Mouse (Mus musculus) embryonic facial prominence, embryonic 13.5 days (tissue): ENCODE data around the gene Lrba. TPM values are rescaled to one million over a fixed set of nuclear protein-coding genes. Genes with fewer than 3 reads are reported as not detected.
A peak's percentile ranks its signal among the peaks of the same experiment; 100 is the strongest.

ENCODE experiments used
- ATAC-seq: fragments of 200-750 bp; cut with Nextera tagmentation; 2 replicates; pipeline ENCODE4 v1.8.0; 2017; ENCODE audit warnings: low read depth; ENCODE audit not compliant: insufficient number of reproducible peaks, insufficient read depth, low FRiP score, low TSS enrichment
- H3K27ac ChIP-seq: fragments of 300-500 bp; sonication (generic); 2 replicates; pipeline ENCODE4 v1.5.1; 2015; ENCODE audit warnings: moderate library complexity, mild to moderate bottlenecking, inconsistent platforms
- H3K27me3 ChIP-seq: fragments of 300-500 bp; sonication (generic); 2 replicates; pipeline ENCODE4 v1.6.1; 2015; ENCODE audit warnings: mild to moderate bottlenecking, inconsistent platforms
- H3K36me3 ChIP-seq: fragments of 300-500 bp; sonication (generic); 2 replicates; pipeline ENCODE4 v1.6.1; 2015; ENCODE audit warnings: mild to moderate bottlenecking, inconsistent platforms
- H3K4me1 ChIP-seq: fragments of 300-500 bp; sonication (generic); 2 replicates; pipeline ENCODE4 v1.6.1; 2015; ENCODE audit warnings: inconsistent platforms
- H3K4me2 ChIP-seq: fragments of 300-500 bp; sonication (generic); 2 replicates; pipeline ENCODE4 v1.6.1; 2015; ENCODE audit warnings: moderate library complexity, mild to moderate bottlenecking, inconsistent platforms
- H3K4me3 ChIP-seq: fragments of 300-500 bp; sonication (generic); 2 replicates; pipeline ENCODE4 v1.5.1; 2015; ENCODE audit warnings: mild to moderate bottlenecking, inconsistent platforms
- H3K9ac ChIP-seq: fragments of 300-500 bp; sonication (generic); 2 replicates; pipeline ENCODE4 v1.6.1; 2015; ENCODE audit warnings: mild to moderate bottlenecking, inconsistent platforms
- H3K9me3 ChIP-seq: fragments of 300-500 bp; sonication (generic); 2 replicates; pipeline ENCODE4 v1.6.1; 2016; ENCODE audit warnings: inconsistent platforms
- WGBS: fragments of 180-500 bp; shearing (Covaris S2); methylation state at CpG from one replicate; pipeline ENCODE4 v1.1.7; 2015; ENCODE audit warnings: mixed read lengths; 5-methylcytosine and 5-hydroxymethylcytosine counted together
- polyA plus RNA-seq: library from polyadenylated mRNA; unstranded; fragments of >200 nt; fragmentation: Nextera tagmentation; extraction: Ambion mirVana; gene quantifications from 2 replicates; pipeline ENCODE4 v1.2.1, GENCODE M21; 2015

The Lrba gene
- polyA plus RNA-seq, 1 experiment from 2014 or later = 7.4 TPM

DNA sequence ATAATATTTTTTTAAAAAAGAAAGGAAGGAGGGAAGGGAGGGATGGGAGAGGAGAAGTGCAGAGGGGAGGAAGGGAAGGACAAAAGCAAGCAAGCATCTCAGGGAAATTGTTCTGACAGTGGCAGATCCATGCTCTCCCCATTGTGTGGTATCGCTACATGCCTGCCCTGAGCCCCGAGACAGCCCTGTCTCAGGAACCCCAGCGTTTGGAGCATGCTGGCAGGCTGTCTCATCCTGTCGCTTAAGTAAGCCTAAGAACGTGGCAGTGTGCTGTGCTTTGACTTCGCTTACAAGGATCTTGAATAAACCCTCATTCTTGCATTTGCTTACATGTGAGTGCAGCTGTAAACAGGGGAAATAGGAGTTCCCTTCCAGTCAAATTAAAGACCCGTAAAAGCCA lies 526.2 kb downstream of the Lrba start:
- 34% methylated on average over 7 of the region's 7 CpGs for WGBS
- Histone ChIP-seq H3K9me3 (no peaks in the 10 kb centered on the region), H3K36me3 (no peaks in the 10 kb centered on the region), H3K27ac (peak overlapping the region; percentile 19; the same call in 1 of the 2 replicates), H3K27me3 (no peaks in the 10 kb centered on the region), H3K4me1 (peaks cover 38% of the 10 kb centered on the region), H3K4me3 (no peak overlapping the region), H3K4me2 (peak overlapping the region; percentile 18), H3K9ac (peak overlapping the region; percentile 41)
- ATAC-seq = no peak

DNA sequence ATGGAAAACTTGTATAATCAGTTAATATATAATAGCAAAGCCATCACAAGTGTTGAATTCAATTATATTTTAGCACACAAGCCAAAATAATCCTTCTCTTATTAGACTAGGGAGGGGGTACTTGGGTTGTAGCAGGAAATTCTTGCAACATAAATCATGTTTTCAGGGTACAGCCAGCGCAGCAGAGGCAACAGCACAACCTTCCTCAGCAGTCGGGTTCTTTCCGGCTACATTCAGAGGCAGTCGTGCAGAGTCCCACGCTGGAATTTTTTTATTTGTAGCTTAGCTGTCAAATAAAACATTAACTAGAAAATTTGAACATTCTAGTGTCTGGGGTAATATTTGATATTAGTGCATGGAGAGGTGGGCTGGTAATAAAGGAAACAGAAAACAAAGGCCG lies 529.7 kb downstream of the Lrba start:
- WGBS = 54% methylated on average over 6 of the region's 6 CpGs
- no peak for ATAC-seq
- Histone ChIP-seq H3K27me3 (no peaks in the 10 kb centered on the region), H3K27ac (peak overlapping the region; percentile 89), H3K4me2 (peak overlapping the region; percentile 42), H3K4me1 (peaks cover 27% of the 10 kb centered on the region), H3K9me3 (no peaks in the 10 kb centered on the region), H3K4me3 (no peak overlapping the region), H3K9ac (0 out of 2 replicates have a peak overlapping the region, but pooled peaks have one; percentile 61), H3K36me3 (no peaks in the 10 kb centered on the region)

DNA sequence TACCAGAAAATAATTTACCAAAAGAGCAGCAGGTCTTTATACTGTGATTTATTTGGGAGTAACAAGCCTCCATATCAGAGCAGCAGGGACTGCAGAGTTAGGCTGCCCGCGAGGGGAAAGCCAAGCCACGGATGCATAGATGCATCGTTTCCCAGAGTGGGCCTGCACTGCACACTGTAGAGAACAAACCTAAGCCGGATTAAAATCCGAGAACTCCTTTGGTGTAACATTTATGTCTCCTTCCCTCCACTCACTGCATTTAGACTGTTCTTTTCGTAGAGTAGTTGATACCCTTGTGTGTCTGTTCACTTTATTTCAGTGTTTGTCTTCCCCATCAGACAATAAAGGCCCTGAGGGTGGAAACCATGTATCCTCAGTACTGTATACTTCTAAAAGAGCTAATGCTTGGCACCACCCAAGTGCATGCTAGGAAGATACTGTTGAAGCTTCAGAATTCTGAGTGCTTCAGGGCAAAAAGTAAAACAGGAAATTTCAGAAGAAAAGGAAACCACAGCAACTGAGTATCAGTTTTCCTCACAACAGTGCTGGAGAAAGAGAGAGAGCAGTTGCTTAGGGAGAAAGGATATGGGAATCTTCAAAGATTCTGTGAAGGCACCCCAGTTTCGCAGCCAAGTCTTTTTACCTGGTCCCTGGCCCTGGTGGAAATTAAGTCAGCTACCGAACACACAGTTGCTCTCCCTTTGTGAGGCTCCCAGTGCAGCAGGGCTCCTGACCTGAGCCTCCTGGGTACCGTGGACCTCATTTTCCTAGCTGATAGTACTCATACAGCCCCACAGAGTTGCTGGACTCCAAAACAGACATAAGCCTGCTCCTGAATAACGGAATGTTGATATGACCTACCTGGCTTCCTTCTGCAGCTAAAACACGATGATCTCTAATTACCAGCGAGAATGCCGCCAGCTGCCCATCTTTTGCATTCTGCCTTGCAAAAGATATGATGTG lies 530.4 kb downstream of the Lrba start:
- Histone ChIP-seq H3K27ac (peak overlapping the region; percentile 89), H3K4me2 (peak overlapping the region; percentile 42), H3K9ac (peak overlapping the region; percentile 61)

DNA sequence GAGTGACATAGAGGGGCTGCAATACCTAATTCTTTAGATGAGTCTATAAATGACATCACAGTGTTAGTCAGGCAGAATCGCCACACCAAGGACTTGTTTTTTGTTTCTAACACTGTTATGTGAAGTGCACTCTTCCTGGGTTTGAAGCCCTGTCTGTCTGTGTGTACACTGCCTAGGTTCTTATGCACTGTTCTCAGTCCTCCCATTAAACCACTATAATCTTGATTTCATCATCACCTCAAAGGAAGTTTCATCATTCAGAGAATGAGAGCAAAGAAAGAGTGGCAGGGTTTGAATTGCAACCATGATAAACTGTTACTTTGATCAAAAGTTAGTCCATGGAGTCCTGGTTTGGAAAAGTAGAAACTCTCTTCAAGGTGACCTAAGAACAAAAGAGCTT lies 532.1 kb downstream of the Lrba start:
- H3K27ac ChIP-seq = peak overlapping the region; percentile 73
- H3K4me3 ChIP-seq = no peak overlapping the region
- no peak overlapping the region for H3K4me2 ChIP-seq
- WGBS = 80% methylated on average over 1 of the region's 1 CpGs
- peaks cover 23% of the 10 kb centered on the region for H3K4me1 ChIP-seq
- no peaks in the 10 kb centered on the region for H3K27me3 ChIP-seq
- no peaks in the 10 kb centered on the region for H3K9me3 ChIP-seq
- ATAC-seq = no peak
- no peaks in the 10 kb centered on the region for H3K36me3 ChIP-seq
- no peak overlapping the region for H3K9ac ChIP-seq

More for the DNA sequence above, 530.4 kb downstream of the Lrba start:
- Histone ChIP-seq H3K36me3 (no peaks in the 10 kb centered on the region), H3K9me3 (no peaks in the 10 kb centered on the region), H3K27me3 (no peaks in the 10 kb centered on the region), H3K4me1 (peaks cover 27% of the 10 kb centered on the region), H3K4me3 (no peak overlapping the region)
- ATAC-seq = no peak
- WGBS = 45% methylated on average over 14 of the region's 14 CpGs

DNA sequence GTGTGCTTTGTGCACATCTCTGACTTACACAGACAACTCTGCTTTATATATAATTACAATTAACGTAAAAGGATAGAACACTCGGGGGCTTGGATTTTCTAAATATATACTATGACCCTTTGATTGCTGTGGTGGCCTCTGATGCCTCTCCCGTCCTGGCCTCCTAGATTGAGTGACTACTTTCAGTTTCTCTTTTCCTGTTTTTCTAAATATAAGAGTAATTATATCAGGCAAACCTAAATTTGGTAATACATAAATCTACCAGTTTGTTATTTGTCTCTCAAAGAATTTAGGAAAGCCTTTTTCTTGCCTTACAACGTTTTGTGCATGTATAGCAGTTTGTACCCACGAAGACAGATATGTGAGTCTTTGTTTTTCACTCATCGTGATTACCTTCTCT lies 534.2 kb downstream of the Lrba start:
- WGBS = 48% methylated on average over 6 of the region's 6 CpGs
- peaks cover 31% of the 10 kb centered on the region for H3K4me1 ChIP-seq
- H3K4me2 ChIP-seq = peak overlapping the region; percentile 44
- H3K9me3 ChIP-seq = no peaks in the 10 kb centered on the region
- H3K9ac ChIP-seq = peak overlapping the region; percentile 59; the same call in 1 of the 2 replicates
- peak overlapping the region; percentile 83 for H3K27ac ChIP-seq
- no peaks in the 10 kb centered on the region for H3K27me3 ChIP-seq
- no peak for ATAC-seq
- H3K36me3 ChIP-seq = no peaks in the 10 kb centered on the region
- H3K4me3 ChIP-seq = peak overlapping the region; percentile 5

DNA sequence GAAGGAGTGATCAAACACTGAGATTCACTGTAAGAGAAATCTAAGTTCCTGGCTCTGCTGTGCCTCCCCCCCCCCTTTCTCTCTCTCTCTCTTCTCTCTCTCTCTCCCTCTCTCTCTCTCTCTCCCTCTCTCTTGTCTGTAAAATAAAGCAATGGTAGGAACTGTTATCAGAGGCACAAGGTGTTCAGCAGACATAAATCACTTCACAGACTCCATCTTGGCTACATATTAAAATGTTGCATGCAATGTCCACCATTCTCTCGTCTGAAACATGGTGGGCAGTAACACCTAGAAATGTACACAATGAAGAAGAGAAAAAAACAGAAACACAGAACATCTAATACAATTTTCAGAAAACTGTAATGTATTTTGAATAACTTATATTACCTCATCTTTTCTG lies 534.9 kb downstream of the Lrba start:
- ATAC-seq = no peak

DNA sequence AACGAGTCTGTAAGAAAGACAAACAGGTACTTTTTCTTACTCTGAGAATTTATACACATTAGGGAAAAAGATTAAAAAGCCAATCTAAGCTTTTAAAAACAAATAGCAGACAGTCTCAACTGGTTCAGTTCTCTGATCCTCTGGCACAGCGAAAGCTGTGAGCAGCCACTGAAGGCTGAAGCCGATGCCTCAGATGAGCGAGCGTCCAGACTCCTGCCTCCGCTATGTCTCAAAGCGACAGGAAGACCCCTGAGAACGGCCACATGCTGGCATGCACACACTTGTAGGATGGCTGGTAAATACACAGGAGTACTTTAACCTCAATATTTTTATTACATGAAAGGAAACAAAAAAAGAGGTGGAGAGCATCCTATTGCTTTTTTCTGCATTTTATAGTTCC lies 535.4 kb downstream of the Lrba start:
- no peaks in the 10 kb centered on the region for H3K36me3 ChIP-seq
- WGBS = 41% methylated on average over 8 of the region's 8 CpGs
- ATAC-seq = no peak
- H3K4me3 ChIP-seq = peak overlapping the region; percentile 23
- no peaks in the 10 kb centered on the region for H3K27me3 ChIP-seq
- peaks cover 23% of the 10 kb centered on the region for H3K4me1 ChIP-seq
- no peaks in the 10 kb centered on the region for H3K9me3 ChIP-seq
- peak overlapping the region; percentile 63; the same call in 1 of the 2 replicates for H3K9ac ChIP-seq
- H3K4me2 ChIP-seq = peak overlapping the region; percentile 44
- peak overlapping the region; percentile 87 for H3K27ac ChIP-seq

More for the DNA sequence above, 534.9 kb downstream of the Lrba start:
- H3K4me3 ChIP-seq = peak overlapping the region; percentile 18; the same call in 1 of the 2 replicates
- no peaks in the 10 kb centered on the region for H3K36me3 ChIP-seq
- WGBS = 62% methylated on average over 1 of the region's 1 CpGs
- H3K9me3 ChIP-seq = no peaks in the 10 kb centered on the region
- peak overlapping the region; percentile 83 for H3K27ac ChIP-seq
- H3K27me3 ChIP-seq = no peaks in the 10 kb centered on the region
- peak overlapping the region; percentile 44 for H3K4me2 ChIP-seq
- H3K9ac ChIP-seq = peak overlapping the region; percentile 62
- peaks cover 28% of the 10 kb centered on the region for H3K4me1 ChIP-seq

DNA sequence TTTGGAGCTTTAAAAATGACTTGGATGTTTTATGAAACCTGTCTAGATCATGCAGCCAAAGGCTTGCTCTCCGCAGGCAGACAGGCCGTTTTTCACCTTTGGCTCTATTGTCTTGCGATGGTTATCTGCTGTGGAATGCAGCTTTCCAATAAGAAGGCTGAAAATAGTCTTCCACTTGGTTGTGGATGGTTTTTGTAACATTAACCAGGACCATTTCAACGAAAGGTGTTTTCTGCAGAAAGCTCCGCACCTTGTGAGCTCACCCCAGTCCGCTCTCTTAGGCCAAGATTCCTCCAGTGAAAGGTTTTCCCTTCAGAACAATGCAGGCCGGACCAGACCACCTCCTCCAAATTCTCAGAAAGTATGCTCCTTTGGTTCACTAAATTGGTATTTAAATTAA lies 536.0 kb downstream of the Lrba start:
- 52% methylated on average over 7 of the region's 7 CpGs for WGBS
- Histone ChIP-seq H3K27ac (peak overlapping the region; percentile 90), H3K9ac (peak overlapping the region; percentile 67), H3K4me1 (peaks cover 18% of the 10 kb centered on the region), H3K4me3 (no peak overlapping the region), H3K36me3 (no peaks in the 10 kb centered on the region), H3K9me3 (no peaks in the 10 kb centered on the region), H3K27me3 (no peaks in the 10 kb centered on the region), H3K4me2 (peak overlapping the region; percentile 45)
- no peak for ATAC-seq

DNA sequence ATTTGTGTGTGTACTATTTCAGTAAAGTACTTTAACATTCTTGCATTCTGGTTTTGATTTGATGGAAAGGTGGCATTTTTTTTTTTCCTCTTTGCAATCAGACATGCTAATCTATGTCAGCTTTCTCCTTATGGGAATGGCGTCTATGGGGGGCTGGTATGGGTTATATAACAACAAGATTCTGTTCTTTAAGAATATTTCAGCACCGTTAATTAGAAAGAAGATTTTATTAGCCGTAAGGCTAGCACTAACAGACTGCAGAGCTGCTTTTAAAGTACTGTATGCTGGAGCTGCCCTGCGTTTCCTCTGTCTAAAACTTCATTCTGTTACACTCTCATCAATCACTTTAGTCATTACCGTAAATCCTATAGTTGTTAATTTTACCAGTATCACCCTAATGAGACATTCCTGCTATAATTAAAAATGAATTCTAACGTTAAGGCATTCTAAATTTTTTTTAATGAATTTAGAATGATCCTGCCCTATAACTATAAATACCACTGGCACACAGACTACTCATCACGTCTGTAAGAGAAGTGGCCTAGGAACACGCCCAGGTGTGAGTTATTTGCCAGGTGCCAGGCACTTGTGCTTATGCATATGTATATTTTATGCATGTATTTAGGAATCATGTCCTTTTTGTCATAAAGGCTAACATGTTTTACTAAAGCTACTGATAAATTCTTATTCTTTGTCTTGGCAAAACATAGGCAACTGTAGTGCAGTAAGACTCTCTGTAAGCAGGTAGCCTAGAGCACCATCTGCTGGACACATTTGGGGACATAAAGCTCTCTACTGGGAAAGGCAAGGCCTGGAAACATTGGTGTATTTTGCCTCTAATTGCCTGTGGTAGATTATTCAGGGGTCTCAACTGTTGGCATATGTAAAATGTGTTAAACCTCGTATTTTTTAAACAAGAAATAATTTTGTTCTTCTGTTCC lies 536.9 kb downstream of the Lrba start:
- Histone ChIP-seq H3K9ac (0 out of 2 replicates have a peak overlapping the region, but pooled peaks have one; percentile 44), H3K9me3 (no peaks in the 10 kb centered on the region), H3K27me3 (no peaks in the 10 kb centered on the region), H3K36me3 (no peaks in the 10 kb centered on the region), H3K27ac (peak overlapping the region; percentile 90), H3K4me2 (peak overlapping the region; percentile 45), H3K4me3 (no peak overlapping the region), H3K4me1 (peaks cover 18% of the 10 kb centered on the region)
- peak; percentile 78; the same call in 1 of the 2 replicates for ATAC-seq
- 41% methylated on average over 9 of the region's 9 CpGs for WGBS

DNA sequence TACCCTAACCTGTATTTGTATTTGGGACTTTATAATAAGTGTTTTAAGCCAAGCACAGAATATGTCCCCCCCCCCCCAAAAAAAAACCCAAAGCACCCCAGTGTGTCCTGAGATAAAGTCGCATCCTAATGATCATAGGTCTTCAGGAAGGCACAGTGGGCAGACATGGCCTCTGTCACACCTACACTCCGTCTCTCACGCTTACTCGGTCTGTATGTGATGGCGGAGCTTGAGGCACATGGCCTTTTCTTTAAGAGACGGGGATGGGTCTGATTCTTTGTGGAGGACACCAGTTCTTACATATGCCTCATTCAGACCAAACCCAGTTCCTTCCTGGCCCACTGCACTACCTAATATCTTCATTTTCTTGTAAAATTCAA lies 537.5 kb downstream of the Lrba start:
- Histone ChIP-seq H3K27me3 (no peaks in the 10 kb centered on the region), H3K9me3 (no peaks in the 10 kb centered on the region), H3K9ac (no peak overlapping the region), H3K4me3 (no peak overlapping the region), H3K4me1 (peaks cover 17% of the 10 kb centered on the region), H3K4me2 (peak overlapping the region; percentile 28), H3K27ac (peak overlapping the region; percentile 90), H3K36me3 (no peaks in the 10 kb centered on the region)
- ATAC-seq = no peak
- WGBS = 72% methylated on average over 6 of the region's 6 CpGs

DNA sequence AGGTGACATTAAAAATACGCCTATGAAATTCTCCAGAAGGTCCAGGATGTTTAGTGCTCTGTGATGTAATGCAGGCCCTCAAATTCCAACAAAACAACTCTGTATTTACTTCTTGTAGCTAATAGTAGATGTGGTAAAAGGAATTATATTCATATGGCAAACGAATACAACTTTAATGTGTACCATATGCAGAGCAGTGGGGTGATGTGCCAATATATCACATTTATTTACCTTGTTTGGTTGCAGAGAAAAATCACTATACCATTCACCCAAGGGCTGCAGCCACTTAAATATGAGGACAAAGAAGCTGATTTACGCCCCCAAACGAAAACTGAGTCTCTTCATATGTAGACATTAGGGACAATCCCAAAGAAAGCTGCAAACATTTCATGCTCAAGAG lies 538.0 kb downstream of the Lrba start:
- Histone ChIP-seq H3K27ac (peak overlapping the region; percentile 90), H3K4me3 (no peak overlapping the region), H3K36me3 (no peaks in the 10 kb centered on the region), H3K4me1 (peaks cover 19% of the 10 kb centered on the region), H3K9ac (no peak overlapping the region), H3K4me2 (peak overlapping the region; percentile 28), H3K27me3 (no peaks in the 10 kb centered on the region), H3K9me3 (no peaks in the 10 kb centered on the region)
- 0 out of 2 replicates have a peak, but pooled peaks have one; percentile 27 for ATAC-seq
- WGBS = 46% methylated on average over 4 of the region's 4 CpGs
